Mouse (Mus musculus) testis, adult 2 months (tissue): Measurements from ENCODE around the gene Cd96.

Experiments
- CTCF ChIP-seq: fragments of 200-500 bp; IDR thresholded peaks from 2 replicates; pipeline ENCODE4 v1.5.1; 2012; ENCODE audit warnings: low read depth, mild to moderate bottlenecking, inconsistent platforms, low read length, moderate library complexity; ENCODE audit not compliant: control insufficient read depth, insufficient read depth, insufficient replicate concordance
- POLR2A ChIP-seq: fragments of 200-500 bp; IDR thresholded peaks from 2 replicates; pipeline ENCODE4 v1.6.1; 2012; ENCODE audit warnings: low read depth, mild to moderate bottlenecking, inconsistent platforms, low read length, moderate library complexity; ENCODE audit not compliant: control insufficient read depth

GRCm38 (mm10) chr16:46094478-46094877, 25.6 kb downstream of the Cd96 start:
- TF ChIP-seq CTCF (no peak), POLR2A (no peak)
